Mouse (Mus musculus) gastrocnemius, postnatal 14 days (tissue): ENCODE measurements around the gene Figla. TPM values are rescaled to one million over a fixed set of nuclear protein-coding genes. Genes with fewer than 3 reads are reported as not detected.

Experiments
- DNase-seq: peaks from one replicate; pipeline ENCODE4 v3.0.0; 2021; ENCODE audit warnings: mixed read lengths
- intact Hi-C: fragments of 180-260 bp; cut with DNase I; formaldehyde crosslinking; loops from one replicate; pipeline ENCODE4 v1.15.1; 2025; ENCODE audit warnings: low total_unique reads
- total RNA-seq, 2 experiments: library from RNA; stranded (reverse); gene quantifications; 2 replicates each; pipeline ENCODE4 v1.2.3; 2021

Figla gene
- total RNA-seq, 2 experiments from 2014 or later, result not detected

DNA sequence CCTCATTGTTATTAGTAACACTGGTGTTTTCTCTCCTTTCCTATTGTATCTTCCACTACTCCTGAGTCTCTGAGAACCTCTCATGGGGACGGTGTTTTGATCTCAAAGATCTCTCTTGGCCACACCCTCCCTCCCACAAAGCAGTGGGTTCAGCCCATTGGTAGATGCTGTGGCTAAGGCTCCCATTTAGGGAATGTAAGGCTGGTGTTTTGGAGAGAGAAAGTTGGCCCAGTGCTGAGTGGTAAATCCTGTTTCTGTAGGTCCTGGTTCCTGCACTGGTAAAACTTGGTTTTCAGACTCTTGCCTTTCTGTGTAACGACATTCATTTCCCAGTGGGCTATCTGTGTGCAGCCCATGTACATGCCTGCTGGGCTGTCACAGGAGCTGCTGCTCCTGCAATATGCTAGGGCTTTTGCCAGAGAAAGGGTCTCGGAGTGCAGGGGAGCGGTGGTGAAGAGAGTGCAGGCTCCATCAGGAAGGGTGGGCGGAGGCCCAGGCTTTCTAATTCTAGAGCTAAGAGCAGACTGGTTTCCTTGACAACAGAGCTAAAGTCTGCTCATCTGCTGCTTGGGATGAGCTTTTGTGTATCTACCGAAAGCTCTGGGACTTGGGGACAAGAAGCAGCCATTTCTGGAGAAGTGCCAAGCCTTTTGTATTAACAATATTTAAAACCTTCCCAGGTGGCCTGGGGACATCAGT lies 48.5 kb downstream of the Figla start:
- intact Hi-C loops, result no loop called here

DNA sequence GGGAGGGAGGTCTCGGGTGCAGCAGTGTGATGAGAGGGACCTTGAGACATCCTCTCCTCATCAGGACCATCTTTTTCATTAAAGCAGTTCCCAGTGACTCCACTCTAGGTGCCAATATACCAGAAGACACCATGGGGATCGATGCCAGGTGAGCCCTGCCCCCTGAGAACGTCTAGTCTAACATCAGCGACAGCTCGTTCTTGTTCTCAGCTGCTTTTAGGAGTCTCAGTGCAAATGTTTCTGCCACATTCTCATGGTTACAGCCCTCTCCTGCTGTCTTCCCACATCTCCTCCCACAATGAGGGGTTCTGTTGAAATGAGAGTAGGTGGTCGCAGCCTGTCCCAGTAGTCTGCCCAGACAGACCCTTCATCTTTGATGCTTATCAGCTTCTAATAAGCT lies 50.8 kb downstream of the Figla start:
- intact Hi-C loops, result no loop called here
- no peak for DNase-seq

More for the DNA sequence above, 48.5 kb downstream of the Figla start:
- no peak for DNase-seq

DNA sequence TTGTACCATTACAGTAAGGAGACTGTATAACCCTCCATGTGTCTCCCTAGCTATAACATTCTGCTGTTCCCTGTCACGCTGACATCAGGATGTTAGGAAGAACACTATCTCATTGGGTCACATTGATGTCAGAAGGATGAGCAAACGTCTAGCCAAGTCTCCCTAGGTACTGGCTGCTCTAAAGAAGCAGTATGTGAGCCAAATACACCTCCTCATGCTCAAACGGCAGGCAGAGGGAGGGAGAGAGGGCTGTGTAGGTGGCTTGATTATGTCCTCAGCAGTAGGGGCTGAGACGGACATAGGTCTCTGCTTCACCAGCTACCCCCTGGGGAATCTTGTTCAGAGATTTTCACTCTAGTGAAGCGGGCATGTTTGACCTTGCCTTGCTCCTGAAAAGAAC lies 51.2 kb downstream of the Figla start:
- intact Hi-C loops, result no loop called here
- DNase-seq, result no peak

DNA sequence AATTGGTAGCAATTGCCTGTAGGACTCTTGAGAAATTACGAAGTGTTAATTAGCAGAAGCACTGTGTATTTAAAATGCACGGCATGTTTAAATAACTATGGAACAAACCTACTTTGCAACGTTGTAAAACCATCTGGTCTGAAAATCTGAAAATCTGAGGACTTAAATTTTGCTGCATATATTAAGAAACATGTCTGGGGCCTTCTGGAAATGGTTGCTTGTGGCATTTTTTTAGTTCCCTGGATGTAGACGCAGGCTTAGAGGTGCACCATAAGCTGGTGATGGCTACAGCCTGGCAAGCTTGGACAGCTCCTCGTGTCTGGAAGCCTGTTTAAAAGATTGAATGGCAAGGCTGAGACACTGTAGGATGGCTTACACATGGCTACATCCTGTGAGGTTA lies 53.0 kb downstream of the Figla start:
- DNase-seq, result no peak
- intact Hi-C loops, result no loop called here

DNA sequence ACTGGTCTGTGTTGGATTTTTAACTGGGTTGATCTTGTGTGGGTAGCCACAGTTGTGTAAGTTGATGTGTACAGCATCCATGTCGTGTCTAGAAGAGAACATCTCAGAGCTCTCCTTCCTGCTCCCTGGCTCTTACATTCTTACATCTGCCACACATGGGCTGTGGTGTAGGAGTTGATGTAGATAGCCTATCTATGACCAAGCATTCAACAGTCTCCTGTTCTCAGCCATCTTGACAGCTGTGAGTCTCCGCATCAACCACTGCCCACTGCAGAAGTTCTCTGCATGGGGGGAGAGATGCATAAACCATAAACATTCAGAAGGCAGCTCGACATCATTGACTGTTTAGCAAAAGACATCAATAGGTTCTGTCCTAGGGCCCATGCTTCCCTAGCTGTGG lies 53.9 kb downstream of the Figla start:
- intact Hi-C loops, result no loop called here
- no peak for DNase-seq

DNA sequence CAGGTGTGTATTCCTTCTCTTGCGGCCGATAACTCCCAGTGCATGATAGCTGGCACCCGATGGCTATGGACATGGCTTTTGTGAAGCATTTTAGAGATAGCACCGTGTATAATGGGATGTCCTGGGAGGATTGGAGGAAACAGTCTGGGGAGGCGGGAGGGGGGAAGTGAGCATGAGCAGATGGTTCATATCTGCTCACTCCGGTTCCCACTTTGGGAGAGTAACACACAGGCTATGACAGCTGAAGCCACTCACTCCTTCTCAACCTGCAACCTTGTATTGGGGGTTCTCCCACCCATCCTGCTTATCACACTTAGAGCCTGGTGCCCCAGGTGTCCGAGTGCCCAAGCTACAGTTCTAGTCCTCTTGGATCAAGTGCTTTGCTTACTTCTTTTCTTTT lies 54.3 kb downstream of the Figla start:
- DNase-seq, result no peak
- intact Hi-C loops, result no loop called here

Other genes with a start within 250 kb of the Figla start
- not detected for gene Nat8f6, start 195.2 kb upstream of the Figla start, total RNA-seq
- under 1 TPM in 1 of 2 experiments, not detected in 1; 0.35 TPM for gene Nat8f5, start 195.2 kb upstream of the Figla start, total RNA-seq
- gene Nat8, start 184.1 kb upstream of the Figla start, total RNA-seq, result not detected
- gene Nat8f2, start 147.0 kb upstream of the Figla start, total RNA-seq, result under 1 TPM; 0.24 to 0.27 TPM
- gene Nat8f4, start 111.3 kb upstream of the Figla start, total RNA-seq, result under 1 TPM; 0.33 to 0.74 TPM
- 10 to 100 TPM; 19.0 to 19.5 TPM for gene Tprkb, start 104.3 kb upstream of the Figla start, total RNA-seq
- gene Nat8f1, start 100.5 kb upstream of the Figla start, total RNA-seq, result 1 to 10 TPM; 1.9 to 2.2 TPM
- 10 to 100 TPM; 36.6 to 44.1 TPM for gene Dusp11, start 54.5 kb upstream of the Figla start, total RNA-seq
- gene Add2, start 12.5 kb downstream of the Figla start, total RNA-seq, result under 1 TPM; 0.31 to 0.33 TPM
- gene Tgfa, start 179.1 kb downstream of the Figla start, total RNA-seq, result under 1 TPM; 0.27 to 0.47 TPM